Mouse (Mus musculus) intestine, embryonic 14.5 days (tissue): Measurements from ENCODE around the gene Mapkap1. TPM values are rescaled to one million over a fixed set of nuclear protein-coding genes. Genes with fewer than 3 reads are reported as not detected.

Experiments
- ATAC-seq: fragments of 200-750 bp; cut with Nextera tagmentation; replicated peaks from 2 replicates; pipeline ENCODE4 v1.8.0; 2017; ENCODE audit warnings: low read depth, moderate number of reproducible peaks, moderate TSS enrichment, moderate library complexity; ENCODE audit not compliant: low FRiP score, low TSS enrichment
- DNase-seq: peaks from one replicate; pipeline ENCODE4 v3.0.0-alpha.2; 2018; ENCODE audit warnings: low spot score
- H3K27ac ChIP-seq: fragments of 300-500 bp; sonication (generic); 2 replicates; pipeline ENCODE4 v1.5.1; 2014; ENCODE audit warnings: low read depth, mild to moderate bottlenecking, control low read depth
- H3K27me3 ChIP-seq: fragments of 300-500 bp; sonication (generic); replicated peaks from 2 replicates; pipeline ENCODE4 v1.6.1; 2014; ENCODE audit warnings: low read length, control low read depth; ENCODE audit not compliant: control insufficient read depth, insufficient read depth
- H3K36me3 ChIP-seq: fragments of 300-500 bp; sonication (generic); 2 replicates; pipeline ENCODE4 v1.6.1; 2014; ENCODE audit warnings: low read length, control low read depth; ENCODE audit not compliant: control insufficient read depth, insufficient read depth
- H3K4me1 ChIP-seq: fragments of 300-500 bp; sonication (generic); replicated peaks from 2 replicates; pipeline ENCODE4 v1.6.1; 2014; ENCODE audit warnings: low read length, control low read depth, mixed read lengths; ENCODE audit not compliant: control insufficient read depth, insufficient read depth
- H3K4me2 ChIP-seq: fragments of 300-500 bp; sonication (generic); 2 replicates; pipeline ENCODE4 v1.6.1; 2014; ENCODE audit warnings: low read length
- H3K4me3 ChIP-seq: fragments of 300-500 bp; sonication (generic); 2 replicates; pipeline ENCODE4 v1.5.1; 2014; ENCODE audit warnings: low read depth, low read length, control low read depth, mixed read lengths
- H3K9ac ChIP-seq: fragments of 300-500 bp; sonication (generic); 2 replicates; pipeline ENCODE4 v1.6.1; 2014; ENCODE audit warnings: mild to moderate bottlenecking, low read length
- H3K9me3 ChIP-seq: fragments of 300-500 bp; sonication (generic); 2 replicates; pipeline ENCODE4 v1.6.1; 2016; ENCODE audit warnings: low read length, control low read depth; ENCODE audit not compliant: control insufficient read depth
- WGBS: fragments of 180-500 bp; shearing (Covaris S2); extraction: QIAGEN DNeasy Blood & Tissue Kit; methylation state at CpG from one replicate; pipeline ENCODE4 v1.1.7; 2014; 5-methylcytosine and 5-hydroxymethylcytosine counted together
- polyA plus RNA-seq: library from polyadenylated mRNA; unstranded; fragments of >200 nt; fragmentation: Nextera tagmentation; extraction: Ambion mirVana; gene quantifications from 2 replicates; pipeline ENCODE4 v1.2.1, GENCODE M21; 2014

Gene Mapkap1
- polyA plus RNA-seq, 1 experiment from 2014 or later = 89.3 TPM

DNA sequence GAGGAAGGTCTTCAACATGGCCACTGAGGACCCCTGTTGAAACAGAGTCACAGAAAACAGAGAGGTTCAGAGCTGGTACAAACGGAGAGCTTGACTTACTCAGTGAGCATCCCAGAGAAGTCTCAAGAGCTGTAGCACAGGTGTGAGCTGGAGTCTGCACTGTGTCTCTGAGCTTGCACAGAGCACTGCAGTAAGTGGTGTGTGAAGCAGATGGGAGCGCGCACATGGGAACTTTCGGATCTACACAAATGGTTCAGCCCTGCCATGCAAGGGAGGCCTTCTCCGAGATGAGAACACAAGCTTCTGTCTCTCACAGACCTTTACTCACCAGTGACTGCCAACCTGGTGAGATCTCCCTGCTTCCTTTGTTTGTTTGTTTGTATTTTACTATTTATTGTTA, 103.3 kb downstream of the Mapkap1 start:
- H3K36me3 ChIP-seq = no peaks in the 10 kb centered on the region
- H3K9me3 ChIP-seq = no peaks in the 10 kb centered on the region
- H3K4me1 ChIP-seq = no peaks in the 10 kb centered on the region; the same call in 1 of the 2 replicates
- no peaks in the 10 kb centered on the region for H3K27me3 ChIP-seq
- DNase-seq = no peak
- no peak overlapping the region for H3K4me2 ChIP-seq
- no peak for ATAC-seq
- 92% methylated on average over 5 of the region's 5 CpGs for WGBS
- H3K27ac ChIP-seq = no peak overlapping the region
- H3K4me3 ChIP-seq = no peak overlapping the region
- no peak overlapping the region for H3K9ac ChIP-seq

DNA sequence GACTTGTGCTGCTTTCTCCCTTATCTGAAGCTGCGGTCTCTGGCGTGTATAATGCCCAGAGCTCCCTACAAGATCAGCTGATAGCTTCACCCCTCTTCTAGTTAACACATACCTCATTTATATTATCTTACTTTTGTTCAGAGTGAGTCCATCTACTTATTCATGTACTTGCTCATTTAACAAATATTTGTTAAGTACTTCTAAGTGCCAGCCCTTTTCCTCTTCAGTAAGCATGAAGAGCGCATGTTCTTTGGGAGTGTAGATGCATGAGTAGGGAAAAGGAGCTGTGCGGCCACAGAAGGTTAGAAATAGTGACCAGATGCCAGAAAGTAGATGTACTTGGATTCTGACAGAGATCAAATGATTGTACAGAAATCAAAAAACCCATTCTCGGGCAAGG, 108.7 kb downstream of the Mapkap1 start:
- H3K9me3 ChIP-seq = no peaks in the 10 kb centered on the region
- no peaks in the 10 kb centered on the region; the same call in 1 of the 2 replicates for H3K4me1 ChIP-seq
- H3K9ac ChIP-seq = no peak overlapping the region
- 94% methylated on average over 5 of the region's 5 CpGs for WGBS
- no peaks in the 10 kb centered on the region; the same call in 1 of the 2 replicates for H3K36me3 ChIP-seq
- no peak for ATAC-seq
- no peak overlapping the region for H3K4me3 ChIP-seq
- H3K4me2 ChIP-seq = no peak overlapping the region
- H3K27me3 ChIP-seq = no peaks in the 10 kb centered on the region
- no peak for DNase-seq
- H3K27ac ChIP-seq = no peak overlapping the region

DNA sequence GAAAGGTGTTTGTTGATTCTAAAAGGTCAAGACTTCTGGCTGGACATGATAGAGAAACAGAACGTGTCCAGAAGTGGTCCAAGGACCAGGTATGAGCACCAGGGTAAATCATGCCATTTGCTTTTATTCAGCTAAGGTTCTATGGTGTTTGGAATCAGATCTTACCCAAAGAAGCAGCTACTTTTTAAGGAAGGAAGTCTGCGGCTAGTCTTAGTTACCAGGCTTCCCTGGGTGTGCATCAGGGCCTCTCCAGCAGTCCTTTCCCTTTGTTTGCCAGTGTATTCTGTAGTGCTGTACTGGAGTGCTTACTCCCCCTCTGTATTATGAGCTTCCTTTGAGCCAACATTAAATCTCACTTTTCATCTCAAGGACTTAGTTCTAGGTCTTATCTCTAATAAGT, 111.5 kb downstream of the Mapkap1 start:
- Histone ChIP-seq H3K4me3 (no peak overlapping the region), H3K4me2 (no peak overlapping the region), H3K4me1 (no peaks in the 10 kb centered on the region; the same call in 1 of the 2 replicates), H3K36me3 (no peaks in the 10 kb centered on the region; the same call in 1 of the 2 replicates), H3K27me3 (no peaks in the 10 kb centered on the region), H3K27ac (no peak overlapping the region), H3K9ac (no peak overlapping the region), H3K9me3 (no peaks in the 10 kb centered on the region)
- ATAC-seq (no peak), DNase-seq (no peak)
- WGBS = 59% methylated on average over 2 of the region's 2 CpGs

DNA sequence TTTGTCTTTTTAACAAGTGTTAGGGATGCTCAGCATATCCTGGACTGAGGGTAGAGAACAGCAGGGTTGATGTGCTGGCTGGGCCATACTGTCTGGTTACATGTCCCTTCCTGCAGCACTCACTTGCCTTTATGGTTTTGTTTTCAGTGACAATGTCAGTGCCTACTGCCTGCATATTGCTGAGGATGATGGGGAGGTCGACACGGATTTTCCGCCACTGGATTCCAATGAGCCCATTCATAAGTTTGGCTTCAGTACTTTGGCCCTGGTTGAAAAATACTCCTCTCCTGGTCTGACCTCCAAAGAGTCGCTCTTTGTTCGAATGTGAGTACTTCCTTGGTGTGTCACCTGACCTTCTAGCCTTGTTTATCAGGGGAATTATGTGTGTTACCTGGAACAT, 112.0 kb downstream of the Mapkap1 start:
- WGBS = 89% methylated on average over 5 of the region's 5 CpGs

DNA sequence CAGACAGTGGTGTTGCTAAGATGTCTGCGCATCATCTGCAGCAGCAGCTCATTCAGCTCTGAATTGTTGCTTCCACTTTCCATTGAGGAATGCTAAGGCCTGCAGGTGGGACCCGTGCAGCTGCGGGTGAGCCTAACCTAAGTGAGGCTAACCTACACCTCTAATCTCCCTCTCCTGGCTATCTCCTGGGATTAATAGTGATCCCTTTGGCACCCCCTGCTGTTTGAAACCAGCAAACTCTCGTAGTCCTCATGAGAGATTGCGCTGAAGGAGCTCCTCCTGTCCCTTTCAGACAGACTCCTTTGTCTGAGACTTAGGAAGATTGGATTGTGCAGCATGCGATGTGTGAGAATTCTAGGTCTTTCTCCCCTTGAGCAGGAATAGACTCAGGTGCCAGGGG, 113.0 kb downstream of the Mapkap1 start:
- ATAC-seq = no peak
- Histone ChIP-seq H3K4me3 (no peak overlapping the region), H3K9me3 (no peaks in the 10 kb centered on the region), H3K4me1 (no peaks in the 10 kb centered on the region), H3K36me3 (peaks cover under 1% of the 10 kb centered on the region; the same call in 1 of the 2 replicates), H3K27me3 (no peaks in the 10 kb centered on the region), H3K4me2 (no peak overlapping the region), H3K9ac (no peak overlapping the region), H3K27ac (no peak overlapping the region)
- WGBS = 50% methylated on average over 6 of the region's 6 CpGs
- peak; percentile 81 for DNase-seq

More for the DNA sequence above, 112.0 kb downstream of the Mapkap1 start:
- no peak for ATAC-seq
- H3K27ac ChIP-seq = no peak overlapping the region
- no peaks in the 10 kb centered on the region for H3K27me3 ChIP-seq
- DNase-seq = no peak
- no peaks in the 10 kb centered on the region for H3K9me3 ChIP-seq
- no peak overlapping the region for H3K4me3 ChIP-seq
- no peak overlapping the region for H3K4me2 ChIP-seq
- no peaks in the 10 kb centered on the region; the same call in 1 of the 2 replicates for H3K4me1 ChIP-seq
- no peak overlapping the region for H3K9ac ChIP-seq
- H3K36me3 ChIP-seq = no peaks in the 10 kb centered on the region; the same call in 1 of the 2 replicates

DNA sequence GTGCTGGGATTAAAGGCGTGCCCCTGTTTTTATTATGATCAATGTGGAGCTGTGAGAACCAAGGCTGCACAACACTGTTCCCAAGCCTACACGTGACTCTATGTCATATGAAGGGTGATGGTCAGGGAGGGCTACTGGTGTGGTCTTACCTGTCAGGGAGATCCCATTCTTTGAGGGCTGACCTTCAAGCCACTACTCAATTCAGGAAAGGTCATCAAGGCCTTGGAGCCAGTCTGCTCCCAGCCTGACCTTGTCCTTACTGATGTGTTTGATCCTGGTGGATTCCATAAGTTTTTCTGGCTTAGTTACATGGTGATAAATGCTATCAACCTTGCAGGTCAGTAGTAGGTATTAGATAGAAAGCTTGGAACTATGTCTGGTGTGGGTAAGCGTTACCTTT, 114.8 kb downstream of the Mapkap1 start:
- Histone ChIP-seq H3K27me3 (no peaks in the 10 kb centered on the region), H3K9ac (no peak overlapping the region), H3K27ac (no peak overlapping the region), H3K36me3 (peaks cover 5% of the 10 kb centered on the region; the same call in 1 of the 2 replicates), H3K4me2 (no peak overlapping the region), H3K4me1 (no peaks in the 10 kb centered on the region; the same call in 1 of the 2 replicates), H3K4me3 (no peak overlapping the region), H3K9me3 (no peaks in the 10 kb centered on the region)
- WGBS = 87% methylated on average over 3 of the region's 3 CpGs
- DNase-seq = no peak
- ATAC-seq = no peak

DNA sequence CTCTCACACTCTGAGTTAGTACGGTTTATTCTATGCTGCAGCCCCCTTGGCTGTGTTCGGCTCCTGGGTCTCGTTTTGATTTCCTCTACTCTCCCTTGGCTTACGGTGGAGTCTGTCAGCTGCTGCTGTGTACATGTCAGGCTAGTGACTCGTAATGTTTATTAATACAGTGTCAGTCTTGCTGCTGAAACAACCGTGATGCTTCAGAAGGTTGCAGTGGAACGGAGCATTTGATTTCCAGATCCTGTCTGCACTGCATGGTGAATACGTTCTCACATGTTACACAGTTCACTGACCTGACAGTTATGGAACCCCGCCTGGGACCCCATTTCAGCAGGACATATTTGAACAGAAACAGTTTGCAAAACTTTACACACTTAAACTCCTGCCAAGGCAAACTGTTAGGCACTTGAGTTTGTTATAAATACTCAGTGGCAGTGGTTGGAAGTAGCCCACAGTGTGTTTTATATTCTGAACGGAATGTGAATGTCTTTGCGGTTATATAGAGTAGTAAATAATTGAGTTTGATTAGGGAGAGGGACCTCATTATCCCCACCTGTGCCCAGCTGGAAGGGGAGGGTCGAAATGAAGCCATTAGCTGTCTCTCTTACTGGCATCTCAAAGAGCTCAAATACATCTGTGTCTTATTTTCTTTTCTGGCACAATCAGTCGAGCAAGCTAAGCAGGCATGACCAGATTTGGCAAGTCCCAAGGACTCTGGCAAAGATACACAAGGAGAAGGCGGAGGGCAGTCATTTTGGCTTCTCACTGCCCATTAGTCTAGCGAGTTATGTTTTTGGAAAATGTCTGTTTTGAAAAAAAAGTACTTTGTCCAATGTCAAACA, 120.2 kb downstream of the Mapkap1 start:
- Histone ChIP-seq H3K4me3 (no peak overlapping the region), H3K36me3 (0 out of 2 replicates have a peak, but pooled peaks cover 5% of the 10 kb centered on the region), H3K9ac (no peak overlapping the region), H3K4me2 (no peak overlapping the region), H3K4me1 (peaks cover 6% of the 10 kb centered on the region), H3K9me3 (no peaks in the 10 kb centered on the region), H3K27me3 (no peaks in the 10 kb centered on the region), H3K27ac (peak overlapping the region; percentile 52; the same call in 1 of the 2 replicates)
- DNase-seq (no peak), ATAC-seq (no peak)
- 38% methylated on average over 15 of the region's 15 CpGs for WGBS

DNA sequence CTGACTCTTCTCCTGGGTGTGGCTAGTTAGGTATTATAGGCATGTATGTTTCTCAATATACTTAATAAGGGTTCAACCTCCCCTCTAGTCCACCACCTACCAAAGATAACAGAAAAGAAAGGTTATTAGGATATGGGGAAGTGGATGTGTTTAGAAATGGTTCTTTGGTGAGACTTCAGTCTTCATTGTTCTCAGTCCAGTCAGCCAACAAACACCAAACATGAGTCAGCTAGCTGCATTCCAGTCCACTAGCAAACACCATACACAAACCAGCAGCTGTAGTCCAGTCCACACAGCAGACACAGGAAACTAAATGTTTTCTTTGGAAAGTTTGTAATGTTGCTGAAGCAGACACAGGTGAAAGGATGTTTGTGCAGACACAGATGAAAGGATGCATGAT, 121.9 kb downstream of the Mapkap1 start:
- H3K4me1 ChIP-seq = peaks cover 11% of the 10 kb centered on the region
- no peaks in the 10 kb centered on the region for H3K9me3 ChIP-seq
- no peak overlapping the region for H3K4me3 ChIP-seq
- no peak overlapping the region for H3K9ac ChIP-seq
- H3K27ac ChIP-seq = no peak overlapping the region
- H3K27me3 ChIP-seq = no peaks in the 10 kb centered on the region
- ATAC-seq (no peak), DNase-seq (no peak)
- 0 out of 2 replicates have a peak, but pooled peaks cover 5% of the 10 kb centered on the region for H3K36me3 ChIP-seq
- H3K4me2 ChIP-seq = no peak overlapping the region

DNA sequence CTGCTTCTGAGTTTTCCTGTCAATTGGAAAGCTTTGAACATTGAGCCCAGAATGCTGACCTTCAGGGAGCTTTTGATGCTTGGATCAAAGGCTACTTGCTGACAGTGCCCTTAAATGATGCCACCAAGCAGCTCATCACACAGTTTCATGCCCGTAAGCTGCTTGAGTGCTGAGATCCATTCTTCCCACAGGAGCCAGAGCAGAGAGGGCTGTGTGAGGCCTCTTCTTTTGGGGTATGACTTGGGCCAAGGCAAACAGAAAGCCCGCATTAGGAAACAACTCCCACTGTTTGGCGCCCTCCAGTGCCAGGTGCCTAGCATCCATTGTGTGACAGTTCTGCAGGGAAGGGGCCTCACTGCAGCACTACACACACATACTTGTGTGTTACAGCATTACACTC, 123.5 kb downstream of the Mapkap1 start:
- WGBS = 64% methylated on average over 3 of the region's 3 CpGs
- ATAC-seq (no peak), DNase-seq (no peak)
- H3K27me3 ChIP-seq = no peaks in the 10 kb centered on the region
- no peak overlapping the region for H3K4me2 ChIP-seq
- no peak overlapping the region for H3K4me3 ChIP-seq
- H3K36me3 ChIP-seq = 0 out of 2 replicates have a peak, but pooled peaks cover 3% of the 10 kb centered on the region
- no peaks in the 10 kb centered on the region for H3K9me3 ChIP-seq
- H3K27ac ChIP-seq = no peak overlapping the region
- H3K4me1 ChIP-seq = peaks cover 15% of the 10 kb centered on the region
- H3K9ac ChIP-seq = no peak overlapping the region
